Mouse (Mus musculus) liver, adult 2 months (tissue): ENCODE data around the gene Znrf3. TPM values are rescaled to one million over a fixed set of nuclear protein-coding genes. Genes with fewer than 3 reads are reported as not detected.

Source experiments
- DNase-seq: peaks from one replicate; pipeline ENCODE4 v3.0.0-alpha.2; 2011; ENCODE audit warnings: low read depth, low spot score; ENCODE audit errors: extremely low read depth
- H3K27ac ChIP-seq: fragments of 200-500 bp; replicated peaks from 2 replicates; pipeline ENCODE4 v1.5.1; 2012; ENCODE audit warnings: low read depth, mild to moderate bottlenecking, control low read depth, inconsistent platforms, low read length; ENCODE audit not compliant: insufficient read depth
- H3K27me3 ChIP-seq: fragments of 200-500 bp; 2 replicates; pipeline ENCODE4 v1.6.1; 2012; ENCODE audit warnings: mild to moderate bottlenecking, moderate library complexity, low read length, inconsistent platforms; ENCODE audit not compliant: control insufficient read depth, insufficient read depth
- H3K36me3 ChIP-seq: fragments of 200-500 bp; 2 replicates; pipeline ENCODE4 v1.6.1; 2012; ENCODE audit warnings: low read length, inconsistent platforms; ENCODE audit not compliant: control insufficient read depth, insufficient read depth
- H3K4me1 ChIP-seq: fragments of 200-500 bp; 2 replicates; pipeline ENCODE4 v1.6.1; 2011; ENCODE audit warnings: low read length; ENCODE audit not compliant: control insufficient read depth, insufficient read depth
- H3K4me3 ChIP-seq: fragments of 200-500 bp; 2 replicates; pipeline ENCODE4 v1.5.1; 2011; ENCODE audit warnings: low read depth, mild to moderate bottlenecking, control low read depth, low read length, moderate library complexity; ENCODE audit not compliant: insufficient read depth
- H3K79me2 ChIP-seq: fragments of 200-500 bp; 2 replicates; pipeline ENCODE4 v1.6.1; 2012; ENCODE audit warnings: inconsistent platforms, mild to moderate bottlenecking, low read length, moderate library complexity; ENCODE audit not compliant: control insufficient read depth, insufficient read depth
- H3K9ac ChIP-seq: fragments of 200-500 bp; 2 replicates; pipeline ENCODE4 v1.6.1; 2012; ENCODE audit warnings: low read depth, mild to moderate bottlenecking, control low read depth, inconsistent platforms, low read length
- CTCF ChIP-seq: fragments of 200-500 bp; IDR thresholded peaks from 2 replicates; pipeline ENCODE4 v1.5.1; 2011; ENCODE audit warnings: low read depth, low read length, control low read depth
- POLR2A ChIP-seq: fragments of 200-500 bp; IDR thresholded peaks from 2 replicates; pipeline ENCODE4 v1.6.1; 2011; ENCODE audit warnings: low read length, control low read depth; ENCODE audit not compliant: insufficient read depth; ENCODE audit errors: extremely low read depth
- WGBS: fragments of 180-500 bp; shearing (Covaris S2); methylation state at CpG from one replicate; pipeline ENCODE4 v1.1.7; 2018; 5-methylcytosine and 5-hydroxymethylcytosine counted together
- polyA plus RNA-seq: library from polyadenylated mRNA; depleted of rRNA; stranded (reverse); fragments of >200 nt; gene quantifications from 2 replicates; pipeline ENCODE4 v1.2.3, GENCODE M21; 2012
- total RNA-seq: library from RNA; depleted of rRNA; stranded (reverse); fragments of >200 nt; gene quantifications from 2 replicates; pipeline ENCODE4 v1.2.3, GENCODE M21; 2014

Gene Znrf3
- total and polyA plus RNA-seq, 2 experiments: 4.5 to 4.6 TPM

- 76% methylated on average over 13 of the region's 13 CpGs for WGBS
- Histone ChIP-seq H3K27ac (no peak overlapping the region), H3K4me3 (no peak overlapping the region), H3K36me3 (no peaks in the 10 kb centered on the region), H3K9ac (no peak overlapping the region), H3K27me3 (no peaks in the 10 kb centered on the region), H3K4me1 (peaks cover 7% of the 10 kb centered on the region), H3K79me2 (peaks cover 11% of the 10 kb centered on the region; the same call in 1 of the 2 replicates)
- DNase-seq: no peak
- no peak for TF ChIP-seq CTCF
- TF ChIP-seq POLR2A: no peak
These were observed 187.3 kb downstream of the Znrf3 start for GRCm38 (mm10) chr11:5257151-5257862.

GRCm38 (mm10) chr11:5255509-5256014 lies 189.1 kb downstream of the Znrf3 start:
- no peak for DNase-seq
- H3K4me1 ChIP-seq: peaks cover 7% of the 10 kb centered on the region
- H3K79me2 ChIP-seq: peaks cover 18% of the 10 kb centered on the region; the same call in 1 of the 2 replicates
- H3K36me3 ChIP-seq: no peaks in the 10 kb centered on the region
- no peak overlapping the region for H3K4me3 ChIP-seq
- no peak overlapping the region for H3K27ac ChIP-seq
- no peak for TF ChIP-seq POLR2A
- TF ChIP-seq CTCF: no peak
- H3K27me3 ChIP-seq: no peaks in the 10 kb centered on the region
- H3K9ac ChIP-seq: no peak overlapping the region
- 92% methylated on average over 9 of the region's 9 CpGs for WGBS

- H3K9ac ChIP-seq: no peak overlapping the region
- H3K27ac ChIP-seq: no peak overlapping the region
- TF ChIP-seq POLR2A (no peak), CTCF (no peak)
- H3K36me3 ChIP-seq: no peaks in the 10 kb centered on the region
- H3K27me3 ChIP-seq: no peaks in the 10 kb centered on the region
- no peak overlapping the region for H3K4me3 ChIP-seq
- H3K4me1 ChIP-seq: peaks cover 5% of the 10 kb centered on the region; the same call in 1 of the 2 replicates
- H3K79me2 ChIP-seq: peaks cover 18% of the 10 kb centered on the region; the same call in 1 of the 2 replicates
- peak; percentile 40 for DNase-seq
- WGBS: 17% methylated on average over 2 of the region's 2 CpGs
These were observed 190.6 kb downstream of the Znrf3 start for GRCm38 (mm10) chr11:5254016-5254415.

- Histone ChIP-seq H3K79me2 (peaks cover 18% of the 10 kb centered on the region; the same call in 1 of the 2 replicates), H3K27ac (no peak overlapping the region), H3K27me3 (no peaks in the 10 kb centered on the region), H3K4me1 (peaks cover 5% of the 10 kb centered on the region; the same call in 1 of the 2 replicates), H3K36me3 (no peaks in the 10 kb centered on the region), H3K9ac (no peak overlapping the region), H3K4me3 (no peak overlapping the region)
- 89% methylated on average over 3 of the region's 3 CpGs for WGBS
- TF ChIP-seq CTCF (no peak), POLR2A (no peak)
- DNase-seq: no peak
These were observed 191.1 kb downstream of the Znrf3 start for GRCm38 (mm10) chr11:5253528-5253927.

- no peaks in the 10 kb centered on the region for H3K27me3 ChIP-seq
- TF ChIP-seq POLR2A (no peak), CTCF (no peak)
- H3K4me1 ChIP-seq: peaks cover 2% of the 10 kb centered on the region; the same call in 1 of the 2 replicates
- DNase-seq: no peak
- H3K79me2 ChIP-seq: peaks cover 18% of the 10 kb centered on the region; the same call in 1 of the 2 replicates
- 85% methylated on average over 8 of the region's 8 CpGs for WGBS
- H3K9ac ChIP-seq: no peak overlapping the region
- no peak overlapping the region for H3K4me3 ChIP-seq
- no peaks in the 10 kb centered on the region for H3K36me3 ChIP-seq
- H3K27ac ChIP-seq: no peak overlapping the region
These were observed 191.9 kb downstream of the Znrf3 start for GRCm38 (mm10) chr11:5252727-5253126.

- Histone ChIP-seq H3K4me1 (peaks cover 2% of the 10 kb centered on the region; the same call in 1 of the 2 replicates), H3K27ac (no peak overlapping the region), H3K79me2 (peaks cover 15% of the 10 kb centered on the region; the same call in 1 of the 2 replicates), H3K27me3 (no peaks in the 10 kb centered on the region), H3K36me3 (no peaks in the 10 kb centered on the region), H3K9ac (no peak overlapping the region), H3K4me3 (no peak overlapping the region)
- DNase-seq: no peak
- WGBS: 85% methylated on average over 6 of the region's 6 CpGs
- TF ChIP-seq POLR2A (no peak), CTCF (no peak)
These were observed 193.5 kb downstream of the Znrf3 start for GRCm38 (mm10) chr11:5251112-5251511.
